Mouse (Mus musculus): Measurements from ENCODE around the gene Bicra.
A peak's percentile ranks its signal among the peaks of the same experiment; 100 is the strongest.

Bicra gene

GRCm38 (mm10) chr7:16014521-16015175, 33.1 kb downstream of the Bicra start:
- no peak for DNase-seq (ENCODE audit: low spot score in 2 of 2)

GRCm38 (mm10) chr7:16013722-16014275, 33.9 kb downstream of the Bicra start:
- no peak for DNase-seq (ENCODE audit: low spot score in 2 of 2)

- no peak for DNase-seq (ENCODE audit: low spot score in 2 of 2)
Measured at GRCm38 (mm10) chr7:16012576-16013263, 35.0 kb downstream of the Bicra start.

- no peak for DNase-seq (ENCODE audit: low spot score in 2 of 2)
Measured at GRCm38 (mm10) chr7:16011418-16012085, 36.2 kb downstream of the Bicra start.

GRCm38 (mm10) chr7:16010649-16011048, 37.1 kb downstream of the Bicra start:
- no peak for DNase-seq (ENCODE audit: low spot score in 2 of 2)

GRCm38 (mm10) chr7:16009636-16010035, 38.1 kb downstream of the Bicra start:
- DNase-seq (ENCODE audit: low spot score in 2 of 2): no peak

GRCm38 (mm10) chr7:16005020-16005419, 42.7 kb downstream of the Bicra start:
- DNase-seq (ENCODE audit: low spot score in 2 of 2): no peak

GRCm38 (mm10) chr7:16004177-16004856, 43.4 kb downstream of the Bicra start:
- DNase-seq (ENCODE audit: low spot score in 2 of 2): no peak

- no peak for DNase-seq (ENCODE audit: low spot score in 2 of 2)
Measured at GRCm38 (mm10) chr7:16003032-16003431, 44.7 kb downstream of the Bicra start.

GRCm38 (mm10) chr7:16002171-16002570, 45.5 kb downstream of the Bicra start:
- DNase-seq (ENCODE audit: low spot score in 2 of 2): peak; percentile 56 to 61

- DNase-seq (ENCODE audit: low spot score in 2 of 2): no peak
Measured at GRCm38 (mm10) chr7:16001691-16002090, 46.0 kb downstream of the Bicra start.

- DNase-seq (ENCODE audit: low spot score in 2 of 2): no peak
Measured at GRCm38 (mm10) chr7:15993789-15994188, 53.9 kb downstream of the Bicra start.

- no peak for DNase-seq (ENCODE audit: low spot score in 2 of 2)
Measured at GRCm38 (mm10) chr7:15993152-15993551, 54.6 kb downstream of the Bicra start.

GRCm38 (mm10) chr7:15991764-15992163, 56.0 kb downstream of the Bicra start:
- no peak for DNase-seq (ENCODE audit: low spot score in 2 of 2)

- DNase-seq (ENCODE audit: low spot score in 2 of 2): no peak
Measured at GRCm38 (mm10) chr7:15987661-15988356, 59.9 kb downstream of the Bicra start.

GRCm38 (mm10) chr7:15982729-15983407, 64.9 kb downstream of the Bicra start:
- DNase-seq (ENCODE audit: low spot score in 2 of 2): no peak

GRCm38 (mm10) chr7:15981538-15981937, 66.2 kb downstream of the Bicra start:
- no peak for DNase-seq (ENCODE audit: low spot score in 2 of 2)

GRCm38 (mm10) chr7:15980246-15980645, 67.5 kb downstream of the Bicra start:
- no peak for DNase-seq (ENCODE audit: low spot score in 2 of 2)

- DNase-seq (ENCODE audit: low spot score in 2 of 2): no peak
Measured at GRCm38 (mm10) chr7:15975904-15976303, 71.8 kb downstream of the Bicra start.

GRCm38 (mm10) chr7:15975451-15975850, 72.3 kb downstream of the Bicra start:
- no peak for DNase-seq (ENCODE audit: low spot score in 2 of 2)

GRCm38 (mm10) chr7:15974712-15975111, 73.0 kb downstream of the Bicra start:
- peak in 1 of 2 experiments; percentile 54 for DNase-seq (ENCODE audit: low spot score in 2 of 2)

Measured in frontal cortex, postnatal 14 days (tissue).